Mouse (Mus musculus) spleen, adult 2 months (tissue): ENCODE data around the gene Zscan21.

Experiments
- CTCF ChIP-seq: fragments of 200-500 bp; IDR thresholded peaks from 2 replicates; pipeline ENCODE4 v1.5.1; 2011; ENCODE audit warnings: mild to moderate bottlenecking, inconsistent platforms; ENCODE audit not compliant: insufficient read depth, insufficient read length, insufficient replicate concordance; ENCODE audit errors: extremely low read depth
- POLR2A ChIP-seq: fragments of 200-500 bp; IDR thresholded peaks from 2 replicates; pipeline ENCODE4 v1.6.1; 2011; ENCODE audit warnings: low read depth, low read length, inconsistent platforms

GRCm38 (mm10) chr5:138154390-138154789, 37.7 kb downstream of the Zscan21 start:
- TF ChIP-seq POLR2A (no peak), CTCF (no peak)
